Mouse (Mus musculus) skeletal muscle tissue, adult 2 months (tissue): ENCODE results near the gene Foxd2.

Experiments used
- DNase-seq: peaks from one replicate; pipeline ENCODE4 v3.0.0-alpha.2; 2012; ENCODE audit warnings: low read depth, low spot score

The Foxd2 gene

DNA sequence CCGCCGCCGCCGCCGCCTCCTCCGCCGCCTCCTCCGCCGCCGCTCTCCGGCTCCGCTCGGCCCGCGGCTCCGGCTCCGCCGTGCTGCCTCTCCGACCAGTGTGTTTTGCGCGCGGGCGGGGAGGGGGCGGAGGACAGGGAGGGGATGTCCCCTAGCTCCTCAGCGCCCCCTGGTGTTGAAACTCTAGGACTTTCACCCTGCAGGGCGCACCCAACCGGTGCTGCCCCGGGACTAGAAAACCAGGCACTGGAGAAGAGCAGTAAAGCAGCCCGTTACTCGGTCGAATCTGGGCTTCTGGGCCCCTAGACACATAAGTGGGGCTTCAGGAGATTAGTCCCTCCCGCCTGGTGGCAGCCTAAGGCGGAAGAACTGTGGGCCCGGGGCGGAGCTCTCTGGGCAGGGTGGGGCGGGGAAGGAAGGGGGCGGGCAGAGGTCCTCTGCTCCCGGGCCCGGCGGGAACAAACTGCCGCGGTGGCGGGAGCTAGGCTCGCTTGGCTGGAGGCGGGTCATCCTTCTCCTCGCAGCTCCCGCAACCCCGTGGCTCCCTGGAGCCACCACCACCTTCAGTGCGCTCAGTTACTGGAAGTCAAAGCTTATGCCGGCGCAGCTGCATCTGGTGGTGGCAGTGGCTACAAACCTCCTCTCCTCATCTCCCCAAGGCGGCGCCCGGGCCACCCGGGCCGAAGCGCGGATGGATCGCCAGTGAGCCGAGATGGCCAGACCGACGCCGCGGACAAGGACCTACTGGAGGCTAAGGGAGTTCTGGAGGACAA is at the start of gene Foxd2:
Foxd2 (minus strand) TSS at position 45 of the 773 bp plus-strand sequence.
- peak; percentile 80 for DNase-seq

DNA sequence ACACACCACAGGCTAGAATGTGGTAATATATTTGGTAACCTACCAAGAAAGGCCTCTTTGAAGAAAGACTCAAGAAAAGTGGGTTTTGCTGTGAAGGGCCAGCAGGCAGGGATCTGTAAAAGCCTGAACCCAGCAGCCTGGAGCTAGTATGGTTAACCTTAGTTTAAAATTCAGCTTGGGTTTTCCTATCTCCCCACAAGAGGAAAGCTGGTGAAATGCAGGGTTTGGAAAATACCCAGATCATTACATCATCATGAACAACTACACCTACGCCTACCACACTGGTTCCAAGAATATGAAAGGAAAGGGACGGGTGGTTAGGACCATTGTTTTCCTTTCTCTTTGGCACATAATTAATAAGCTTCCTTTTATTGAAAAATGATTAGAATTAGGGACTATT is 49.6 kb upstream of the Foxd2 start:
- DNase-seq, result no peak

DNA sequence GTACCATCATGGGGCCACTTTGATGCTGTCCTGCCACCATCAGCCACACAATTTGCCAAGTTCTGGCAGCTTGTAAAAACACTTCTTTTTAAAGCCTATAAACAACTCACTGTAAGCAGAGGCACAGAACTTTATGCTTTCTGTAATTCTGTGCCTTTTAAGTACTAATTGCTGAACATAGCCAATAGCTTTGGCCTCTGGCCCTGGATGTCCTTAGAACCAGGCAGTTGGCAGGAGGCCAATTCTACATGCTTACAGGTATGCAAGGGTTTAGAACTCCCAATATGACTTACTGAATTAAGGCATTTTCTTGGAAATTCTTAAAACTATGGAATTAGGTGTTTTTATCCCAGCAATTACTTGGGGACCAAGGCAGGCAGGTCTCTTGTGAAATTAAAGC is 48.7 kb upstream of the Foxd2 start:
- DNase-seq, result no peak

DNA sequence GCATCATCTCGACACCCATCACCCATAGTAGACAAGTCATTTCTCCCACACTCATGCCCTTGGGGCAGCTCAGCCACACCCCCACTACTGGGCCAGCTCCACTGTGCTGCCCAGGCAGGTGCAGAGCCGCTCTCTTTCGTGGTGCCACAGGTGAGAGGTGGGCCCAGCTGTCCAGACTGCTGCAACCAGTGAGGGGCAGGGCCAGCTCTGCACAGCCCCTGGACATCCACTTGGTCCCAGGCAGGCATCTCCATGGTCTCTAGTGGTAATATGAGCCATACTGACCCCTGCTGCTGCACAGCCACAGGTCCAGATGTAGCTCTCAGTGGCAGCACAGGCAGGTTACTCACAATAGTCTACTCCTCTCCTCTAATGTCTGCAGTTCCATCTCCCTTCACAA is 44.5 kb upstream of the Foxd2 start:
- DNase-seq, result no peak

DNA sequence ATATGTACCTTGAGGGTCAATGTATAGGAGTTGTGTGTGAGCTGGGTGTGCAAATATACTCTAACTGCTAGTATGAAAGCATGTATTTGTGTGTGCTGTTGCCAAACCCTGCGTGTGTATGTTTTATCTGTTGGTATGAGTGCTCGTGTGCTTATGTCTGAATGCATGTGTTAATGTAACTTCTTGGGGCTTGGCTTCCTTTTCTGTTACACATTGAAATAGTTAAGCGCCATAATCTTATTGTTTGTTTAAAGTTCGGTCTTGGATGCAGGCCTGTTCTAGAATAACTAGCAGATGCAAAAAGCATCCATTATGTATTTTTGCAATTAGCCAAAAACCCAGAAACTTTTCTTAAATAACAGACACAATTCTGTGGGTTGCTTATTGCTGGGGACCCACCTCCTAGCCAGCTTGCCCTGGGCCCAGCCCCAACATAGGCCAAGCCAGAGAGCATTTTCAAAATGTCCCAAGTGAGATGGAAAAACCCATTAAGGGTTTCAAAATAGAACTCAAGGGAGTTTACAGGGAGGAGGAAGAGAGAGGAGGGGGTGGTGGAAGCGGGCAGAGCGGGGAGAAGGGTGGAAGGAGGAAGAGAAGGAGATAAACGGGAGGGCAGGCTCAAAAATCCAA is 39.3 kb upstream of the Foxd2 start:
- DNase-seq, result no peak

DNA sequence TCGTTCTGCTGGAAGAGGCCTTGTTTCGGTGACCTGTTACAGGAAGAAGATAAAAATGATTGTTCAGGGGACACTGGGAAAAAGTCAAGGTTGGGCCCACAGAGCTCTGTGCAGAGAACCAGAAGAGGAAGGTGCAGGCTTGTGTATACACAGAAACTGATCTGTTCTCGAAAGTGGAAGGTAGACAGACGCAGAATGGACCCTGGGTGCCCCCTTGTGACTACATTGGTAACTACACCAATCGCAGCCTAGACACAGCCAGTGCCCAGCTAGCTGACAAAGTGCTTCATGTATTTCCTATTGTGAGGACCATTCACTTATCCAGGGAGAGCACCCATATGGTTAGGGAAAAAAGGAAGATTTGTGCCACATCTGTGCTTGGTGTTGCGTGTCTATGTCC is 38.7 kb upstream of the Foxd2 start:
- DNase-seq, result peak; percentile 42

DNA sequence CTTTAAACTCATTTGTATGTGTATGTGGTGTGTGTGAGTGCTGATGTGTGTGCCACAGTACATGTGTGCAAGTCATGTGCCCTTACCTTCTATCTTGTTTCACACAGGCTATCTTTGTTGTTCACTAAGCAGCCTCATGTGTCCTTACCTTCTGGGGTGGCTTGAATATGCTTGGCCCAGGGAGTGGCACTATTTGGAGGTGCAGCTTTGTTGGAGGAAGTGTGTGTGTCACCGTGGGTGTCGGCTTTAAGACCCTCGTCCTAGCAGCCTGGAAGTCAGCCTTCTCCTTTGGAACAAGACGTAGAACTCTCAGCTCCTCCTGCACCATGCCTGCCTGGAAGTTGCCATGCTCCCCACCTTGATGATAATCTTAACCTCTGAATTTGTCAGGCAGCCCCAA is 37.7 kb upstream of the Foxd2 start:
- DNase-seq, result no peak

DNA sequence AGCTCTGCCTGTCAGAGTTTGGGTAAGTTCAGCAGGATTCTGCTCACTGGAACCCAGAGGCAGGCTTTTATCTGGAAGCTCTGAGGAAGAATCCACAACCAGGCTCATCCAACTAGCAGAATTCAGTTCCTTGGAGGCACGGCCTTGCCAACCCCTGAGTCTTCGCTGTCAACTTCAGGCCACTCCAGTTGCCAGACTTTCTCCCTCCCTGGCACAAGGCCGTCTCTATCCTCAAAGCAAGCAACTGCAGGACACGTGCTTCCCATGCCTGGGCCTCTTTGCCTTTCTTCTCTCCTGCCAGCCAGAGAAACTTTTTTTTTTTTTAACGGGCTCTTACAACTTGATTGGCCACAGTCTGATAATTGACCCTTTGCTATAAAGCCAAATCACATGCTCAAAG is 36.3 kb upstream of the Foxd2 start:
- DNase-seq, result peak; percentile 10

DNA sequence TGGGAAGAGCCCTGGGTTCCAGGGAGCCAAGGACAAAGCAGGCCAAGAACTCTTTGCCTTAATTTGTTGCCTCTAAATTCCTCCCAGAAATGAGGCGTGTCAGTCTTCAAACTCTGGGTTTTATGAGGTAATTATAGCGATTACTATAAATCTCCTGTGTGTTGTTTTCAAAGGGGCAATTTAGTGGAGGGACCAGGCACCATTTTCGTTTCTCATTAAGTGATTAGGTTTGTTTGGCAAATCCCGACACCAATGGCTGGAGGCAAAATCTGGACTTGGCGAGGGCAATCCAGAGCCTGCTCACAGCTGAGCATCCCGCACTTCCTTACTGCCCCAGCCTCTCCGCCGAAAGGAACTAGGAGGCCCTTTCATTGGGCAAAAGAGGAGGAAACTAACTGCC is 33.9 kb upstream of the Foxd2 start:
- no peak for DNase-seq

DNA sequence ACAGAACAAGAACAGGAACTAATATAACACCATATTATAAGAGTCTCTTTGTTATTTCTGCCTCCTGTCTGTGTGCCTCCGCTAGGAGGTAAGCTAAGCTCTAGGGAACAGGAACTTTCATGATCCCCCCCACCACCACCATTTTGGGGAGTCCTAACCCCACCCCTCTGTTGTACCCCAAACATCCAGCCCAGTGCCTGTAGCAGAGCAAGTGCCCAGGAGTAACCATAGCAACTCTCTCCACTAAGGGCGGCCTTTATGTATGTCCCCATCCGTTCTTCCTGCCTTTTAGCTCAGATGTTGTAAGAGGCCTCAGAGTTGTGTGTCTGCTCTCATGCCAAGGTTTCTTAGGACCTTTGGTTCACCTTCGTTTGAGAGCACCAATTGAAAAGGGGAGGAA is 33.4 kb upstream of the Foxd2 start:
- DNase-seq, result no peak

DNA sequence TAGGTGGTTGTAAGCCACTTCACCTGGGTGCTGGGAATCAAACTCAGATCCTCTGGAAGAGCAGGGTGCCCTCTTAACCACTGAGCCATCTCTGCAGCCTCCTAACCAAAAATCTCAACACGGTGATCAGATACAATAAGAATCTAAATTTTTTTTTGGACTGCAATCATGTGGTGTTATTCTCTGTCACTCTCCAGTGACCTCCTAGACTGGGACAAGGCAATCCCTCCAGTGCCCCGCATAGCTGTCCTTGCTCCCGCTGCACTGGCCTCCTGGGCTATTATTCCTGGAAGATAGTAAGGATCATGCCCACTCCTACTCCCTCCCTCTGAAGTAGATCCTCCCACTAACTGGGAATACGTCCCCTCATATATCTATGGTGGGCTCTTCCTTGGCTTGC is 32.6 kb upstream of the Foxd2 start:
- no peak for DNase-seq

DNA sequence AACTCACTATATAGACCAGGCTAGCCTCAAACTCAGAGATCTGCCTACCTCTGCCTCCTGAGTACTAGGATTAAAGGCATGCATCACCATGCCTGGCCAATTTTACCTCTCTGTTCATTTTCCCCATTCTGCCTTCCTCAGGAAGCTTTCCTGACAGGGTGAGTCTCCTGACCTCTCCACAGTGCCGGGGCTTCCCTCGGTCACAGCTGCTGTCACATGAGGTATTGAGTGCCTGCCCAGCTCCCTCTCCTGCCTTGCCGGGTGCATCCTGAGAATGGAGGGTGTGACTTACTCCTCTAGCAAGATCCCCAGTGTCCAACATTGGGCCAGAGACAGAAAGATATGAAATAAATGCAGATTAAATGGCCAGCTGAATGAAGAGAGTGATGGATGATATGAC is 29.6 kb upstream of the Foxd2 start:
- no peak for DNase-seq

DNA sequence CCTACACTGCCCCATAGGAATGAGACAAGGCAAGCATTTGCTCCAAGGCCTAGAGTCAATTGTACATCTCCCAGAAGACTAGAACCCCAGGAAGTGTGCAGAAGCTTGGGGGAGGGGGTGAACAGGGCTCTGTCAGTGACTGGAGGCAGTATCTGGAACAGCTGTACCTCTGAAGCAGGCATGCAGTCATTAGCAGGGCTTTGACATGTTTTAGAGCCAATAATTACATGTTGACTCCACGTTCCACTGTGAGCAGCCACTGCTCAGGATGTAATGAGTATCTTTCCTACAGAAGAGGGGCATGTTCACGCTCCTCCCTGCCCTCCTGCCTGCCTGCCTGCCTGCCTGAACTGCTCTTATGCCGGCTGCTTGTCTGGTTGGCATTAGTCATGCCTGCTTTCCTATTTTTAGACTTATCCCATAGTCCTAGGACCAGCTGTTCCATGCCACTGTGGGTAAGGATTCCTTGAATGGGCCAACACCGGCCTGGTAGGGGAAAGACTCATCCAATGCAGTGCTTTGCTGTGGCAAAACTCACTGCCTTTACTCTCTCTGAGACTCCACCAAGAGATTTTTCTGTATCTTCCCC is 28.9 kb upstream of the Foxd2 start:
- peak; percentile 54 for DNase-seq

DNA sequence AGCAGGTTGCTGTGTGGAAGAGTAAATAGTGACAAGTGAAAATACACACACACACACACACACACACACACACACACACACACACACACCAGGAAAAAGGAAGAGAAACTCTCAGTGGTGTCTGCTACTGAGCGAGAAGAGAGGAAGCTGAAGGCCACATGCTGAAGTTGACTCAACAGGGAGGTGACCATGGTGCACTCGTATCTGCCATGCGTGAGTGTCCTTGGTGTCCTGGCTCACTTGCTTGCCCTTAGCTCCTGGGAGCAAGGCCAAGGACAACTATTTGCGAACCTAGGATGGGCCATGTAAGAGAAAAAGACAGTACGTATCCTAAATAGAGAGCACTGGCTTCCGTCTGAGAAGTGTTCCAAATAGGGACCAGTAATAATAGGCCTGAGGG is 25.5 kb upstream of the Foxd2 start:
- no peak for DNase-seq

DNA sequence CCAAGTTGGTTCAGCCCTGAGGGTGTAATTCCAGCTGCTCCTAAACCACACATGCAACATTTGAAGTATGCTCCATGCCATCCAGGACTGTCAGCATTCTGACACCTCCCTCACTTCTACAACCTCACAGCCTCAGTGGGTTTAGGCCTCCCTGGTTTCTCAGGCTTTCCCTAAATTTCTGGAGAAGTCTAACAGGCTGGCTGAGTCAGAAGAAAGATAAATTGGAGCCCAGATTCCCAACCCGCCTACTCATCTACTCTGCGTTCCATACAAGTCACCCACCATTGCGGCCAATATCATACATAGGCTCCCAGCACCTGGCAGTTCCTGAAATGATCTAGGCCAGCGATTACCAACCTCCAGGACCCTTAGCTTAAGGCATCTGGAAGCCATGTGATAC is 24.1 kb upstream of the Foxd2 start:
- no peak for DNase-seq

DNA sequence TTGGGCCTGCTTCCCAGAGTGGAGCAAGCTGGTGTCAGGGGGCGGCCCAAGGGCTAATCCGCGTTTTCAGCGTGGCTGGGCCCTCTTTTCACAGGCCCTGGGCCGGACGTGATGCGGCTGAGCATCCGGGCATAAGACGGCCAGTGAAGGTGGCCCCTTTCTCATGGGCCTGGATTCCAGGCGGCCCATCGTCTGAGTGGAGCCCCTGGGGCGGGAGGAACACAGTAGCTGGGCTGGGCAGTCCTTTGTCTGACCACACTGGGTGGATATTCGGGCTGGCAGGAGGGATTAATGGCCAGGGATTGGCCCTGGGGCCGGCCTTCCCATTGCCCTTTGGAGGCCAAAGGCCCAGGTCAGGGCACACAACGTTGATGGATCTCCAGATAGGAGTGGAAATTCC is 20.5 kb upstream of the Foxd2 start:
- DNase-seq, result no peak

DNA sequence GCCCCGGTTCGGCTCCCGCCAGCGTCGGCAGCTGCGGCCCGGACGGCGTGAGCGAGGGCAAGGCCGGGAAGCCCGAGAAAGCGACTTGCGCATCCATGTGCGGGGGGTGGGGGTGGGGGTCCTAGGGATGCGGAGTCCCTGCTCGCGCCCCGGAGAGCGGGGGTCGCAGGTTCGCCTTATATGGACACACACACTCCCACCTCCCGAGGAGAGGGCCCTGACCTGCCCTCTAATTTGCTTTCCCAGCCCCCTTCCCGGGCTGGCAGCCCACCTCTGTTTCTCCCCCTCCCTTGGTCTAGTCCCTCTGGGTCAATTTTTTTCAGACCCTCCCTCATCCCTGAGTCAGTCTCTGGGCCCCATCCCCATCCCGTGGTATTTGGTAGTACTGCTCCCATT is 17.2 kb upstream of the Foxd2 start, which contains the start of gene Foxe3:
Foxe3 (minus strand) TSS at position 97 of the 396 bp plus-strand sequence.
- DNase-seq, result no peak

DNA sequence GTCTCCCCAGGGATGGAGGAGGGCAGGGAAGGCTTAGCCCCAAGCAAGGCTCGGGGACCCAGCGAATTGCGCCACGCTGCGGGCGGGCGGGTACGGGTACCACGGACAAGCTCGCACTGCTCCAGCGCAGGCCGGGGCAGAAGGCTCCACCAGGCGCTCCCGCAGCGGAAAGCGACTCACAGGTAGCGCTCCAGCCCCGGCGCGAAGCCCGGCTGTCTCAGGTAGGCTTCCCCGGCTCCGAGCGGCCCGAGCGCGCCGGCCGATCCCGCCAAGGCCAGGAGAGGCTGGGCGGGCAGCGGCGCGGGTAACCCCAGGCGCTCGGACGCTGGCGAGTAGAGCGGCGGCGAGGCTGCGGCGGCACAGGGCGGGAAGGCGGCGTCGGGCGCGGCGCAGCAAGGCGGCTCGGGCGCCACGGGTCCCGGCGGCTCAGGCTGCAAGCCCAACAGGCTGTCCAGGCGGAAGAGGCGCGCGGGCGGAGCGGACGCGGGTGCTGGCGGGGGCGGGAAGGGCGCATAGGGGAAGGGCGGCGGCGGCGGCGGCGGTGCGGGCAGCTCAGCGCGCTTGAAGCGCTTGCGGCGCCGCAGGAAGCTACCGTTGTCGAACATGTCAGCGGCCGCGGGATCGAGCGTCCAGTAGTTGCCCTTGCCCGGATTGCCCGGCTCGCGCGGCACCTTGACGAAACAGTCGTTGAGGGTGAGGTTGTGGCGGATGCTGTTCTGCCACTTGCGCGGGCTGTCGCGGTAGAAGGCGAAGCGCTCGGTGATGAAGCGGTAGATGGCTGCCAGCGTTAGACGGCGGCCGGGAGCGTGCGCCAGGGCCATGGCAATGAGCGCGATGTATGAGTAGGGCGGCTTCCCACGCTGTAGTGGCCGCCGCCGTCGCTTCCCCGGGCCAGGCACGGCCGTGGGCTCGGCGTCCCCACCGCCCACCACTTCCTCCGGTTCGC is 16.6 kb upstream of the Foxd2 start:
- DNase-seq, result no peak

DNA sequence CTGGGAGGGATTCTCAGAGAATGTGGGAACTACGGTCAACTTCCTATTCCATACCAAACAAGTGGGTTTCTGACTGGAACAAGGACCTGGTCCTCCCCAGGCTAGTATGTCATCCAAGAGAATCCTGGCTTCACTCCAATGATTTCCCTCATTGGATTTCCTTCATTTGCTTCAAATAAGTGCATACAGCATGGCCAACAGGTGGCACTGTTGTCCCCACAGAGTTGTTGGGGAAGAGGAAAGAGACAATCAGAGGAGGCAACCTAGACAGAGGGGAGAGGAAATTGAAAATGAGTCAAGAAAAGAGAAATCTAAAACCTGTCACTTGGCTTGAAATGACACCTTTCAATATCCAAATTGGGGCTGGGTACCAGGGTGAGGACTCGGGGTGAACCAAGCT is 8.4 kb upstream of the Foxd2 start:
- DNase-seq, result peak; percentile 37

DNA sequence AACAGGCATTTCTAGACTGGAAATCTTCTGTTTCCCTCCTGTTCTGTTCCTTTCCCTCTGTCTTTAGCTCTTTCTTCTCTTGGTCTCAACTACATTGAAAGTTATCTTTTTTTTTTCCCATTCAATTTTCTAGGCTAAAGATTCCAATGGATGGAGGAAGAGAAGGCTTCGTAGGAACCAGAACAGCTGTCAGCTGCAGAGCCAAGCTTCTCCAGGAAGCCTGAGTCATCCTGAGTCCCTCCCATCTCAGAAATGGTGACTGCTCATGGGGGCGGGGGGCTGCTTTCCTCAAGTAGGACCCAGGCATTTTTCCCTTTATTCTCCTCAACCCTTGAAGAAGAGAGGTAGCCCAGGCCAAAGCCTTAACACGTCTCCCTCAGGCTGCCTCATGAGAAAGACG is 7.4 kb upstream of the Foxd2 start:
- DNase-seq, result no peak

DNA sequence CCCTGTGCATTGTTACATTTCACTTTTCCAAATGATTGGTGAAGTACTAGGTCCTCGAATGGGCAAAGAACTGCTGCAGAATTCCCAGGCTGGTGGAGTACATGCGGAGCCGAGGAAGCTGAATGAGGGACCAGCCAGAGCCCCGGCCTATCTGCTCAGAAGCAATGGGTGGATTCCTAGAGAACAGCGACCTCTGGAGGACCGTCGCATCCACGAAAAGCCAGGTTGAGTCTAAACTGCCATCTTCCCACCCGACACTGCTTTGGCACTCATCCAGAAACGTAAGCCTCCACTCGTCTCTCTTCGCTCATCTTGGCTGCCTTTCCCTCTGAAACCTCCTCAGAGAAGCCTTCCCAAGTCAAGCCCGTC is 4.9 kb upstream of the Foxd2 start:
- DNase-seq, result no peak
